Mouse (Mus musculus): ENCODE data around the gene Slc5a11. TPM values are rescaled to one million over a fixed set of nuclear protein-coding genes. Genes with fewer than 3 reads are reported as not detected.

Gene Slc5a11
- 0.16 TPM in 1 of 2 replicates, not detected in the other for polyA plus RNA-seq (2016; fragmentation: Nextera tagmentation; extraction: Ambion mirVana)

DNA sequence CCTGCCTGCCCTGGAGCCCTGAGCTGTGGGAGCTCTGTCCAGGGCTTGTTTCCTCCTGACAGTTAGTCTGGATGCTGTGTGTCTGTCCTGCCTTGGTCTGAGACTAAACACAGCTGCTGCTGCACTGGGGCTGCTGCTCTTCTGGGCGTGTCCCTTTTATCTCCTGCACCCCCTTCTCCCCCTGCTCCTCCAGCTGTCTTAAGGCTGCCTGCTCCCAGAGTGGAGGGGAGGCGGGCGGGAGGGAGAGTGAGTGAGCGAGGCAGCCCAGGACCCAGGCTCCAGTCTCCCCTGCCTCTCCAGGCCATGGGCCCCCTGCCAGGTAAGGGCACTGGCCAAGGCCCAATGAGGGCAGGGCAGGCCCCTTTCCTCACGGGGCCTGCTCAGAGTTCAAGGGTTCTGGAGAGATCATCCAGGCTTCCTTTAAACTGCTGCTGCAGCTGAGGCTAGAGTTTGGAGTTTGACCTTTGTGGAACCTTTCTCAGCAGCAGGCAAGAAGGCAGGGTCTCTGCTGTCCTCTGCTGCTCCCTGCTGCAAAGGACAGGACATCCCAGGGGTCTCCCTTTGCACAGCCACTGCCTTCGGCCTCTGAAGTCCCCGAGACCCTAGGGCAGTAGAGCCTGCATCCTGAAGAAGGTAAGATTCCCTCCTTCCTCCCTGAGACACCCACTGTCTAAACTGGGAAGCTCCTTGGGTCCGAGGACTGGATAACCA, at the start of gene Slc5a11:
Gene Slc5a11, plus strand, starts transcription at position 416 of the 711 bp plus-strand sequence.
- peaks cover 9% of the 10 kb centered on the region for H3K4me1 ChIP-seq
- no peak within 1 kb of the TSS for H3K27ac ChIP-seq
- H3K27me3 ChIP-seq (replicated peaks): no peaks in the 10 kb centered on the region
- no peak within 1 kb of the TSS for H3K4me2 ChIP-seq (replicated peaks)
- H3K9ac ChIP-seq: no peak within 1 kb of the TSS
- no peaks in the 10 kb centered on the region for H3K36me3 ChIP-seq
- no peak for ATAC-seq (ENCODE audit: low FRiP score, low read depth)
- WGBS: 42% methylated on average over 8 of the region's 8 CpGs
- no peak within 1 kb of the TSS for H3K4me3 ChIP-seq
- H3K9me3 ChIP-seq: no peaks in the 10 kb centered on the region

- H3K4me3 ChIP-seq: no peak overlapping the region
- no peaks in the 10 kb centered on the region for H3K9me3 ChIP-seq
- H3K9ac ChIP-seq: no peak overlapping the region
- H3K27ac ChIP-seq: no peak overlapping the region
- H3K27me3 ChIP-seq (replicated peaks): no peaks in the 10 kb centered on the region
- peaks cover 89% of the 10 kb centered on the region for H3K36me3 ChIP-seq
- H3K4me2 ChIP-seq (replicated peaks): no peak overlapping the region
- ATAC-seq (ENCODE audit: low FRiP score, low read depth): no peak
- H3K4me1 ChIP-seq: no peaks in the 10 kb centered on the region
- 90% methylated on average over 2 of the region's 2 CpGs for WGBS
Observed at GRCm38 (mm10) chr7:123167436-123167835, 47.1 kb upstream of the Slc5a11 start.

GRCm38 (mm10) chr7:123169618-123170017, 45.0 kb upstream of the Slc5a11 start:
- WGBS: 94% methylated on average over 2 of the region's 2 CpGs
- no peaks in the 10 kb centered on the region for H3K4me1 ChIP-seq
- no peak overlapping the region for H3K27ac ChIP-seq
- H3K9ac ChIP-seq: no peak overlapping the region
- H3K9me3 ChIP-seq: no peaks in the 10 kb centered on the region
- ATAC-seq (ENCODE audit: low FRiP score, low read depth): no peak
- H3K4me3 ChIP-seq: no peak overlapping the region
- H3K4me2 ChIP-seq (replicated peaks): no peak overlapping the region
- H3K27me3 ChIP-seq (replicated peaks): no peaks in the 10 kb centered on the region
- H3K36me3 ChIP-seq: peaks cover 82% of the 10 kb centered on the region

DNA sequence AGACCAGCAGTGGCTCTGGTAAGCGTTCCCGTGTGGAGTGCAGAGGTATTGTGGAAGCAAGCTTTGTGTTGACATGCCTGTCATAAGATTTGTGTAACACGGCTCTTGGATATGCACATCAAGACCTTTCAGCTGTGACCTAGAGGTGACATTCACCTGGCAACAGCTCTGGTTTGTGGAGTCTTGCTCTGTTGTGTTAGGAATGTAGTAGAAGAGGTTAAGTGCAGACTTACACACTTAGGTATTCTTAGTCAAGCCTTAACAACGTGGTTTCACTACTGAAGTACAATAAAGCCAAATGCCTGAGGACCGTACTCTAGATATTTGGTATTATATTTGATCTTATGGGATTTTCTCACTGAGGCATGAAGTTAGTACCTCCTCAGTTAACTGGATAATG, 42.5 kb upstream of the Slc5a11 start:
- whole genome bisulfite sequencing: 93% methylated on average over 5 of the region's 5 CpGs
- H3K9me3 ChIP-seq: no peaks in the 10 kb centered on the region
- H3K4me2 ChIP-seq (replicated peaks): no peak overlapping the region
- H3K4me3 ChIP-seq: no peak overlapping the region
- H3K4me1 ChIP-seq: no peaks in the 10 kb centered on the region
- no peaks in the 10 kb centered on the region for H3K27me3 ChIP-seq (replicated peaks)
- peaks cover 75% of the 10 kb centered on the region for H3K36me3 ChIP-seq
- no peak for ATAC-seq (ENCODE audit: low FRiP score, low read depth)
- no peak overlapping the region for H3K9ac ChIP-seq
- H3K27ac ChIP-seq: no peak overlapping the region

DNA sequence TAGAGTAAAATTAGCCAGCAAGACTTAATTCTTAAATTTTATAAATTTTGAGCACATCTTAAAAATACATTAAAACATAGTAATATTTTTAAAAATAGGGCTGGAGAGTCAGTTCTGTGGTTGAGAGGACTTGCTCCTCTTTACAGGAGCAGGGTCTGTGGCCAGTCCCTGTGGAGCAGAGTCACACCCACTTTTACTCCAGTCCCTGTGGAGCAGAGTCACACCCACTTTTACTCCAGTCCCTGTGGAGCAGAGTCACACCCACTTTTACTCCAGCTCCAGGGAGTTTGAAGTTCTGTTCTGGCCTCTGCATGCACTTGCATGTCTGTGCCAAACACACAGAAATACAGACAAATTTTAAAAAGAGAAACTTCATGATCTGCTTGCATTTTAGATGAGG, 37.4 kb upstream of the Slc5a11 start:
- H3K4me3 ChIP-seq: no peak overlapping the region
- no peak overlapping the region for H3K9ac ChIP-seq
- H3K9me3 ChIP-seq: no peaks in the 10 kb centered on the region
- H3K4me2 ChIP-seq (replicated peaks): no peak overlapping the region
- no peaks in the 10 kb centered on the region for H3K4me1 ChIP-seq
- H3K27ac ChIP-seq: no peak overlapping the region
- no peak for ATAC-seq (ENCODE audit: low FRiP score, low read depth)
- H3K36me3 ChIP-seq: peaks cover 78% of the 10 kb centered on the region
- no peaks in the 10 kb centered on the region for H3K27me3 ChIP-seq (replicated peaks)

- Histone ChIP-seq H3K9me3 (no peaks in the 10 kb centered on the region), H3K4me3 (no peak overlapping the region), H3K27me3 (replicated peaks) (no peaks in the 10 kb centered on the region), H3K4me2 (replicated peaks) (no peak overlapping the region), H3K4me1 (no peaks in the 10 kb centered on the region), H3K9ac (no peak overlapping the region), H3K27ac (no peak overlapping the region), H3K36me3 (peaks cover 92% of the 10 kb centered on the region)
- no peak for ATAC-seq (ENCODE audit: low FRiP score, low read depth)
- WGBS: 91% methylated on average over 20 of the region's 20 CpGs
Observed at GRCm38 (mm10) chr7:123181787-123182701, 32.5 kb upstream of the Slc5a11 start.

GRCm38 (mm10) chr7:123184891-123185290, 29.7 kb upstream of the Slc5a11 start:
- Histone ChIP-seq H3K4me1 (no peaks in the 10 kb centered on the region), H3K4me3 (no peak overlapping the region), H3K36me3 (peaks cover 95% of the 10 kb centered on the region), H3K27ac (no peak overlapping the region), H3K9ac (no peak overlapping the region), H3K4me2 (replicated peaks) (no peak overlapping the region), H3K9me3 (no peaks in the 10 kb centered on the region), H3K27me3 (replicated peaks) (no peaks in the 10 kb centered on the region)
- WGBS: 89% methylated on average over 1 of the region's 1 CpGs
- no peak for ATAC-seq (ENCODE audit: low FRiP score, low read depth)

DNA sequence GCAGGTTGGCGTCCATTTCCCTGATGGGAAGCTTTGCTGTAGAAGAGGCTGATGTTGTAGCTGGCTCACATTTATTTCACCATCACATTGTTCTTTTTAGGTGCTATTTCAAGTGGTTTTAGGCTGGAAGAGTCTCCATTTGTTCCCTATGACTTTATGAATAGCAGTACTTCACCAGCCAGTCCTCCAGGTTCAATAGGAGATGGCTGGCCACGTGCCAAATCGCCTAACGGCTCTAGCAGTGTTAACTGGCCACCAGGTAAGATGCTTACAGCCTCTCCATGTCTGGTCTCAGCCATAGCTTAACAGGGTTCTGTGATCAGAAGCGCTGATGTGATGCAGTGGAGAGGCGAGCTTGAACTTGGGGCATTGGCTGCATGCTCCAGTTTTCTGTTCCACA, 28.1 kb upstream of the Slc5a11 start:
- Histone ChIP-seq H3K4me1 (no peaks in the 10 kb centered on the region), H3K36me3 (peaks cover 95% of the 10 kb centered on the region), H3K4me2 (replicated peaks) (no peak overlapping the region), H3K9ac (no peak overlapping the region), H3K4me3 (no peak overlapping the region), H3K9me3 (no peaks in the 10 kb centered on the region), H3K27me3 (replicated peaks) (no peaks in the 10 kb centered on the region), H3K27ac (no peak overlapping the region)
- ATAC-seq (ENCODE audit: low FRiP score, low read depth): no peak
- WGBS: 91% methylated on average over 6 of the region's 6 CpGs

GRCm38 (mm10) chr7:123187246-123187645, 27.3 kb upstream of the Slc5a11 start:
- WGBS: 80% methylated on average over 4 of the region's 4 CpGs

DNA sequence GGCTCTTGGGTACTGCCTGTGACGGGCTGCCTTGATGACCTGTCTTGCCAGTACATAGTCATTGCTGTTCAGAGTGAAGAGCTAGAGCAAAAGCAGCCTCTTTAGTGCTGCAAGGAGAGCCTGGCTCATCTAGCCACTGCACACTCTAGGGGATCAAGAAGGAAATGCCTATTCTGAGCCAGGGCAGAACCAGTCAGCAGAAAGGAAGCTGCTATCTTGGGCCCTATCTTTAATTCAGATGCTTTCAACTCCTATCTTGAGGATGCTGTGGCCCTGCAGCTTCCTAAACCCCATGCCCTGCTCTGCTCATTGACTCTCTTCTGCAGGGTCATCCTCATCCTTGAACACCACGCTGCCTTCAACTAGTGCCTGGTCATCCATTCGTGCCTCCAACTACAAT, 26.1 kb upstream of the Slc5a11 start:
- no peak overlapping the region for H3K4me3 ChIP-seq
- WGBS: 95% methylated on average over 3 of the region's 3 CpGs
- ATAC-seq (ENCODE audit: low FRiP score, low read depth): no peak
- H3K9me3 ChIP-seq: no peaks in the 10 kb centered on the region
- no peaks in the 10 kb centered on the region for H3K4me1 ChIP-seq
- H3K9ac ChIP-seq: no peak overlapping the region
- H3K27ac ChIP-seq: no peak overlapping the region
- no peaks in the 10 kb centered on the region for H3K27me3 ChIP-seq (replicated peaks)
- no peak overlapping the region for H3K4me2 ChIP-seq (replicated peaks)
- H3K36me3 ChIP-seq: peaks cover 95% of the 10 kb centered on the region

More at GRCm38 (mm10) chr7:123187246-123187645, 27.3 kb upstream of the Slc5a11 start:
- no peak for ATAC-seq (ENCODE audit: low FRiP score, low read depth)
- H3K4me1 ChIP-seq: no peaks in the 10 kb centered on the region
- no peak overlapping the region for H3K4me2 ChIP-seq (replicated peaks)
- H3K27ac ChIP-seq: no peak overlapping the region
- no peaks in the 10 kb centered on the region for H3K9me3 ChIP-seq
- no peak overlapping the region for H3K4me3 ChIP-seq
- peaks cover 95% of the 10 kb centered on the region for H3K36me3 ChIP-seq
- no peak overlapping the region for H3K9ac ChIP-seq
- H3K27me3 ChIP-seq (replicated peaks): no peaks in the 10 kb centered on the region

GRCm38 (mm10) chr7:123189762-123190161, 24.8 kb upstream of the Slc5a11 start:
- 96% methylated on average over 8 of the region's 8 CpGs for WGBS
- Histone ChIP-seq H3K36me3 (peaks cover 86% of the 10 kb centered on the region), H3K9ac (no peak overlapping the region)

DNA sequence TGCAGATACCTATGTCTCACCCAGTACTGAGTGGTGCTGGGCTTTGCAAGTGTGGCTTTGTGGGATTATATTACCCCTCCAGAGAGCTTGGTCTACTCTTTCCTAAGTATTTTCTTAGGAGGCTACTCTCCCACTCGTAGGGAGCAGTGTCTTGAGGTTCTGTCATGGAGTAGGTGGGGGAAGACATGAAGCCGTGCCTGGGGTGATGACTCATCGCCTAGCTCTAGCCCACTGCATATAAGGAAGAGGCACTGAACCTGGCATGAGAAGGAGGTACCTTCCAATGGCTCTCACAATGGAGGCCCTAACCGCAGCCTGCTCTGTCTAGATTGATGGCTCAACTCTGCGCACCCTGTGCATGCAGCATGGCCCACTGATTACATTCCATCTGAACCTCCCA, 22.8 kb upstream of the Slc5a11 start:
- H3K36me3 ChIP-seq: peaks cover 79% of the 10 kb centered on the region

More at GRCm38 (mm10) chr7:123189762-123190161, 24.8 kb upstream of the Slc5a11 start:
- Histone ChIP-seq H3K4me2 (replicated peaks) (no peak overlapping the region), H3K9me3 (no peaks in the 10 kb centered on the region), H3K27ac (no peak overlapping the region), H3K4me3 (no peak overlapping the region), H3K27me3 (replicated peaks) (no peaks in the 10 kb centered on the region), H3K4me1 (no peaks in the 10 kb centered on the region)
- no peak for ATAC-seq (ENCODE audit: low FRiP score, low read depth)

More for the DNA sequence above, 22.8 kb upstream of the Slc5a11 start:
- Histone ChIP-seq H3K9me3 (no peaks in the 10 kb centered on the region), H3K4me3 (no peak overlapping the region), H3K4me1 (no peaks in the 10 kb centered on the region), H3K9ac (no peak overlapping the region), H3K27ac (no peak overlapping the region), H3K27me3 (replicated peaks) (no peaks in the 10 kb centered on the region), H3K4me2 (replicated peaks) (no peak overlapping the region)
- WGBS: 95% methylated on average over 5 of the region's 5 CpGs
- no peak for ATAC-seq (ENCODE audit: low FRiP score, low read depth)
